Mouse (Mus musculus) midbrain, embryonic 12.5 days (tissue): Measurements from ENCODE around the gene Tifa. TPM values are rescaled to one million over a fixed set of nuclear protein-coding genes. Genes with fewer than 3 reads are reported as not detected.

Experiments
- ATAC-seq: fragments of 200-750 bp; cut with Nextera tagmentation; 2 replicates; pipeline ENCODE4 v1.8.0; 2017; ENCODE audit warnings: low read depth, moderate TSS enrichment, moderate library complexity; ENCODE audit not compliant: low FRiP score
- H3K27ac ChIP-seq: fragments of 300-500 bp; sonication (generic); replicated peaks from 2 replicates; pipeline ENCODE4 v1.5.1; 2016; ENCODE audit warnings: mild to moderate bottlenecking
- H3K27me3 ChIP-seq: fragments of 300-500 bp; sonication (generic); 2 replicates; pipeline ENCODE4 v1.6.1; 2016; ENCODE audit warnings: mild to moderate bottlenecking
- H3K36me3 ChIP-seq: fragments of 300-500 bp; sonication (generic); 2 replicates; pipeline ENCODE4 v1.6.1; 2016
- H3K4me1 ChIP-seq: fragments of 300-500 bp; sonication (generic); 2 replicates; pipeline ENCODE4 v1.6.1; 2016
- H3K4me2 ChIP-seq: fragments of 300-500 bp; sonication (generic); replicated peaks from 2 replicates; pipeline ENCODE4 v1.6.1; 2016; ENCODE audit warnings: mild to moderate bottlenecking, moderate library complexity
- H3K4me3 ChIP-seq: fragments of 300-500 bp; sonication (generic); 2 replicates; pipeline ENCODE4 v1.5.1; 2016; ENCODE audit warnings: mild to moderate bottlenecking
- H3K9ac ChIP-seq: fragments of 300-500 bp; sonication (generic); replicated peaks from 2 replicates; pipeline ENCODE4 v1.6.1; 2016; ENCODE audit warnings: mild to moderate bottlenecking, moderate library complexity
- H3K9me3 ChIP-seq: fragments of 300-500 bp; sonication (generic); 2 replicates; pipeline ENCODE4 v1.6.1; 2016; ENCODE audit warnings: mild to moderate bottlenecking
- WGBS: fragments of 180-500 bp; shearing (Covaris S2); methylation state at CpG from one replicate; pipeline ENCODE4 v1.1.7; 2016; 5-methylcytosine and 5-hydroxymethylcytosine counted together
- polyA plus RNA-seq: library from polyadenylated mRNA; unstranded; fragments of >200 nt; fragmentation: Nextera tagmentation; extraction: Ambion mirVana; gene quantifications from 2 replicates; pipeline ENCODE4 v1.2.1, GENCODE M21; 2016

The Tifa gene
- polyA plus RNA-seq, 1 experiment from 2014 or later: 3.4 TPM

GRCm38 (mm10) chr3:127835594-127835993 lies 46.0 kb downstream of the Tifa start:
- no peak overlapping the region for H3K27ac ChIP-seq
- no peaks in the 10 kb centered on the region for H3K27me3 ChIP-seq
- H3K9ac ChIP-seq: 0 out of 2 replicates have a peak overlapping the region, but pooled peaks have one; percentile 94
- ATAC-seq: no peak
- H3K36me3 ChIP-seq: 0 out of 2 replicates have a peak, but pooled peaks cover 5% of the 10 kb centered on the region
- 89% methylated on average over 6 of the region's 6 CpGs for WGBS
- no peak overlapping the region for H3K4me3 ChIP-seq
- H3K4me1 ChIP-seq: peaks cover 17% of the 10 kb centered on the region
- H3K9me3 ChIP-seq: no peaks in the 10 kb centered on the region
- peak overlapping the region; percentile 73 for H3K4me2 ChIP-seq

DNA sequence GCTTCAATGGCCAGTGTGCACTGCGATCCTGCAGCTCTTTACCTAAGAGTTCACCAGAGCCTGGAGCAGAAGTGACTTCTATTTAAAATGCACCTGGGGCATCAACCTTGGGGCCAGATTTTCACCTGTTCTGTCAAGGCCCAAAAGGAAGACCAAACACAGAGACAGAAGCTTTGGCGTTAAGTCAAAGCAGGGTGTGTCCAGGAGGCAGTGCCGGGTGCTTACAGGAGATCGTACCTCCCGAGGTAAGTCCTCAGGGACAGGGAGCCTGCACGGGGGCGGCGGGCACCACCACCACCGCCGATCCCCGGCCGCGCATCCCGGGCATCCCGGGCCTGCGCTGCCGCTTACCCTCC lies 47.2 kb downstream of the Tifa start:
- no peaks in the 10 kb centered on the region for H3K36me3 ChIP-seq
- peak overlapping the region; percentile 94 for H3K9ac ChIP-seq
- no peaks in the 10 kb centered on the region for H3K27me3 ChIP-seq
- H3K9me3 ChIP-seq: no peaks in the 10 kb centered on the region
- H3K4me2 ChIP-seq: peak overlapping the region; percentile 73
- peak overlapping the region; percentile 98 for H3K4me3 ChIP-seq
- H3K27ac ChIP-seq: peak overlapping the region; percentile 87
- peak; percentile 0; the same call in 1 of the 2 replicates for ATAC-seq
- peaks cover 17% of the 10 kb centered on the region for H3K4me1 ChIP-seq
- 1% methylated on average over 12 of the region's 17 CpGs for WGBS

- Histone ChIP-seq H3K36me3 (no peaks in the 10 kb centered on the region), H3K27ac (peak within 1 kb of the TSS; percentile 87), H3K27me3 (no peaks in the 10 kb centered on the region), H3K9me3 (no peaks in the 10 kb centered on the region), H3K9ac (peak within 1 kb of the TSS; percentile 94), H3K4me1 (peaks cover 17% of the 10 kb centered on the region), H3K4me2 (peak within 1 kb of the TSS; percentile 73), H3K4me3 (peak within 1 kb of the TSS; percentile 98)
- ATAC-seq: peak; percentile 98
- 0% methylated on average over 64 of the region's 89 CpGs for WGBS
Measured at GRCm38 (mm10) chr3:127837154-127837865, 47.7 kb downstream of the Tifa start, which contains the start of gene Ap1ar. Ap1ar (minus strand) TSS chr3:127837523.

DNA sequence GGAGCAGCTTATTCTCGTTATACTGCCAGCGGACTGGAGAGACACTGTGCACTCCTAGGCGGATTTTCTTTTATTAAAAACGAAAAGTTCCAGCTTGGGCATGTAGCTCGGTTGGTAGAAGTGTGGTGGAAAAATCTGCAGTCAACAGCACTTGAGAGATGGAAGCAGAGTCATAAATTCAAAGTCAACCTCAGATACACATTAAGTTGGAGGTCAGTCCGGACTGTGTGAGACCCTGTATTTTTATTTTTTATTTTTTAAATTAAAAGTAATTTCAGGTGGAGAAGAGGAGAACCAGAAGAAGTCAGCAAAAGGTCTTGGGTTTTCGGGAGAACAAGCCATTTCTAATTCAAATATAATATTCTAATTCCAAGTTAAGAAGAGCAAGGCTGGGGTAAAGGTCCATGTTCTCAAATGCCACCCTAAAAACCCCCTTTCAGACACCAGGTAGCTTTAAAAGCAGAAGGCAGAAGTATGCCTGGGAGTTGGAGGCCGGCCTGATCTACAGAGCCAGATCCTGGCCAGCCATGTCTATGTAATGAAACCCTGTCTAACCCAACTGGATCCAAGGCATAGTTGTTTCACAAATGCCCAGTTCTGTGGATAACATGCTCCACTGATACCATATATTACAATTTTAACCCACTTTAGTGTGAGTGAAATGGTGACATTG lies 48.5 kb downstream of the Tifa start:
- peak overlapping the region; percentile 73 for H3K4me2 ChIP-seq
- WGBS: 34% methylated on average over 8 of the region's 8 CpGs
- peaks cover 17% of the 10 kb centered on the region for H3K4me1 ChIP-seq
- H3K4me3 ChIP-seq: peak overlapping the region; percentile 98
- H3K9me3 ChIP-seq: no peaks in the 10 kb centered on the region
- no peaks in the 10 kb centered on the region for H3K36me3 ChIP-seq
- H3K27ac ChIP-seq: peak overlapping the region; percentile 87
- peak overlapping the region; percentile 94 for H3K9ac ChIP-seq
- ATAC-seq: peak; percentile 21
- H3K27me3 ChIP-seq: no peaks in the 10 kb centered on the region

GRCm38 (mm10) chr3:127841926-127842325 lies 52.3 kb downstream of the Tifa start:
- Histone ChIP-seq H3K4me3 (no peak overlapping the region), H3K9me3 (0 out of 2 replicates have a peak, but pooled peaks cover 3% of the 10 kb centered on the region), H3K9ac (no peak overlapping the region), H3K36me3 (no peaks in the 10 kb centered on the region), H3K27ac (no peak overlapping the region), H3K27me3 (no peaks in the 10 kb centered on the region), H3K4me2 (no peak overlapping the region), H3K4me1 (no peaks in the 10 kb centered on the region)
- 87% methylated on average over 8 of the region's 8 CpGs for WGBS
- ATAC-seq: no peak

DNA sequence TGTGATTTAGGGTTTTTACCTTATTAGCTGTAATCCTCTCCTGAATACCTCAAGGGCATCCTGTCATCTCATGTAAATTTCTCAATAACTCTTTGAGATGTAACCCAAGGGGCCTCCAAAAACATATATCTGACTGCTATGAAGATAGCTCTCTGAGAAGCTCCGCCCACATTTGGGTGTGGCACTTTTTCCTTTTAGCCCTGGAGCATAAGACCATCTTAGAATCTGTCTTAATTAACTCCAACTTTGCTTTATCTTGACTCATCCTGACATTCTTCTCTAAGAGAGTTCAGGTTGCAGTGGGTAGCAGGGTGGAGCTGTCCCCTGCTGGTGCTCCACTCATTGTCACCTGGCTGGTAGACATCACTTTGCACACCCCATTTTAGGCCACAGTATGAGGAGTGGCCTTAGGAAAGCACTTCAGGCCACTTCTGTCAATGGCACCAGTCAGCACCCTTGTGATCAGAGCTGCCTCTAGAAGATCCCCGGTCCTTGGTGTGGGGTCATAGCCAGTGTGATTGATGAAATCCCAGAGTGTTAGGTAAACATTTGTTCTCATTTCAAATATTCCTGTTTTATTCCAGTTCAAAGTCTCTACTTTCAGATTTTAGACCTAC lies 53.8 kb downstream of the Tifa start:
- no peak overlapping the region for H3K9ac ChIP-seq
- H3K9me3 ChIP-seq: 0 out of 2 replicates have a peak, but pooled peaks cover 3% of the 10 kb centered on the region
- no peak overlapping the region for H3K4me3 ChIP-seq
- H3K36me3 ChIP-seq: no peaks in the 10 kb centered on the region
- 87% methylated on average over 2 of the region's 2 CpGs for WGBS
- H3K4me2 ChIP-seq: no peak overlapping the region
- H3K4me1 ChIP-seq: no peaks in the 10 kb centered on the region
- no peaks in the 10 kb centered on the region for H3K27me3 ChIP-seq
- H3K27ac ChIP-seq: no peak overlapping the region
- no peak for ATAC-seq

GRCm38 (mm10) chr3:127843941-127844327 lies 54.3 kb downstream of the Tifa start:
- no peak for ATAC-seq
- WGBS: 86% methylated on average over 5 of the region's 5 CpGs
- Histone ChIP-seq H3K9ac (no peak overlapping the region), H3K27me3 (no peaks in the 10 kb centered on the region), H3K36me3 (no peaks in the 10 kb centered on the region), H3K27ac (no peak overlapping the region), H3K4me3 (no peak overlapping the region), H3K9me3 (0 out of 2 replicates have a peak, but pooled peaks cover 3% of the 10 kb centered on the region), H3K4me1 (no peaks in the 10 kb centered on the region), H3K4me2 (no peak overlapping the region)

- Histone ChIP-seq H3K4me2 (no peak overlapping the region), H3K36me3 (no peaks in the 10 kb centered on the region), H3K9ac (no peak overlapping the region), H3K27me3 (no peaks in the 10 kb centered on the region), H3K9me3 (0 out of 2 replicates have a peak, but pooled peaks cover 3% of the 10 kb centered on the region), H3K4me3 (no peak overlapping the region), H3K4me1 (no peaks in the 10 kb centered on the region), H3K27ac (no peak overlapping the region)
- WGBS: 85% methylated on average over 11 of the region's 11 CpGs
- no peak for ATAC-seq
Measured at GRCm38 (mm10) chr3:127848088-127848808, 58.6 kb downstream of the Tifa start.

GRCm38 (mm10) chr3:127849922-127850321 lies 60.3 kb downstream of the Tifa start:
- no peak for ATAC-seq
- H3K4me2 ChIP-seq: no peak overlapping the region
- no peaks in the 10 kb centered on the region for H3K27me3 ChIP-seq
- peaks cover 8% of the 10 kb centered on the region for H3K4me1 ChIP-seq
- no peak overlapping the region for H3K4me3 ChIP-seq
- no peak overlapping the region for H3K9ac ChIP-seq
- H3K27ac ChIP-seq: no peak overlapping the region
- 76% methylated on average over 5 of the region's 5 CpGs for WGBS
- H3K9me3 ChIP-seq: 0 out of 2 replicates have a peak, but pooled peaks cover 3% of the 10 kb centered on the region
- no peaks in the 10 kb centered on the region for H3K36me3 ChIP-seq

GRCm38 (mm10) chr3:127850776-127851646 lies 61.4 kb downstream of the Tifa start:
- no peak overlapping the region for H3K4me3 ChIP-seq
- no peak overlapping the region for H3K9ac ChIP-seq
- peaks cover 8% of the 10 kb centered on the region for H3K4me1 ChIP-seq
- WGBS: 54% methylated on average over 9 of the region's 9 CpGs
- no peaks in the 10 kb centered on the region for H3K36me3 ChIP-seq
- H3K9me3 ChIP-seq: 0 out of 2 replicates have a peak, but pooled peaks cover under 1% of the 10 kb centered on the region
- no peak for ATAC-seq
- no peaks in the 10 kb centered on the region for H3K27me3 ChIP-seq
- no peak overlapping the region for H3K4me2 ChIP-seq
- no peak overlapping the region for H3K27ac ChIP-seq

GRCm38 (mm10) chr3:127852722-127853121 lies 63.1 kb downstream of the Tifa start:
- Histone ChIP-seq H3K4me3 (no peak overlapping the region), H3K9me3 (no peaks in the 10 kb centered on the region), H3K27me3 (no peaks in the 10 kb centered on the region), H3K27ac (no peak overlapping the region), H3K36me3 (no peaks in the 10 kb centered on the region), H3K4me2 (no peak overlapping the region), H3K4me1 (peaks cover 8% of the 10 kb centered on the region), H3K9ac (no peak overlapping the region)
- WGBS: 78% methylated on average over 9 of the region's 9 CpGs
- ATAC-seq: no peak
